Mouse (Mus musculus): ENCODE measurements around the gene Lhx3. TPM values are rescaled to one million over a fixed set of nuclear protein-coding genes. Genes with fewer than 3 reads are reported as not detected.

The Lhx3 gene
- polyA plus RNA-seq, 1 experiment from 2014 or later, result not detected

GRCm38 (mm10) chr2:26236681-26237289 lies 28.7 kb upstream of the Lhx3 start:
- ATAC-seq, result peak; percentile 72
- under 1% methylated on average over 42 of the region's 51 CpGs for WGBS
- H3K9ac ChIP-seq (ENCODE audit: low read length), result peak overlapping the region; percentile 85
- H3K27ac ChIP-seq (ENCODE audit: low read depth, low read length), result peak overlapping the region; percentile 68
- peak overlapping the region; percentile 90 for H3K4me3 ChIP-seq (ENCODE audit: low read depth, low read length)
- no peaks in the 10 kb centered on the region for H3K9me3 ChIP-seq (replicated peaks; ENCODE audit: control insufficient read depth, low read length)
- DNase-seq (ENCODE audit: low spot score), result no peak
- no peaks in the 10 kb centered on the region for H3K27me3 ChIP-seq (replicated peaks; ENCODE audit: control insufficient read depth, insufficient read depth, low read length)
- peak overlapping the region; percentile 83 for H3K4me2 ChIP-seq (ENCODE audit: low read length)
- H3K36me3 ChIP-seq (ENCODE audit: control insufficient read depth, insufficient read depth, low read length), result no peaks in the 10 kb centered on the region
- peaks cover 5% of the 10 kb centered on the region; the same call in 1 of the 2 replicates for H3K4me1 ChIP-seq (ENCODE audit: control insufficient read depth, insufficient read depth, low read length)

- H3K27me3 ChIP-seq (replicated peaks; ENCODE audit: control insufficient read depth, insufficient read depth, low read length), result no peaks in the 10 kb centered on the region
- H3K4me2 ChIP-seq (ENCODE audit: low read length), result no peak overlapping the region
- no peaks in the 10 kb centered on the region for H3K9me3 ChIP-seq (replicated peaks; ENCODE audit: control insufficient read depth, low read length)
- no peak overlapping the region for H3K4me3 ChIP-seq (ENCODE audit: low read depth, low read length)
- no peak overlapping the region for H3K27ac ChIP-seq (ENCODE audit: low read depth, low read length)
- H3K4me1 ChIP-seq (ENCODE audit: control insufficient read depth, insufficient read depth, low read length), result peaks cover 5% of the 10 kb centered on the region; the same call in 1 of the 2 replicates
- H3K36me3 ChIP-seq (ENCODE audit: control insufficient read depth, insufficient read depth, low read length), result 0 out of 2 replicates have a peak, but pooled peaks cover 2% of the 10 kb centered on the region
- 94% methylated on average over 2 of the region's 2 CpGs for WGBS
- ATAC-seq (no peak), DNase-seq (ENCODE audit: low spot score) (no peak)
- H3K9ac ChIP-seq (ENCODE audit: low read length), result no peak overlapping the region
These were observed 26.7 kb upstream of the Lhx3 start for GRCm38 (mm10) chr2:26234771-26235170.

- Histone ChIP-seq H3K4me2 (ENCODE audit: low read length) (no peak overlapping the region), H3K27me3 (replicated peaks; ENCODE audit: control insufficient read depth, insufficient read depth, low read length) (no peaks in the 10 kb centered on the region), H3K4me1 (ENCODE audit: control insufficient read depth, insufficient read depth, low read length) (peaks cover 5% of the 10 kb centered on the region; the same call in 1 of the 2 replicates), H3K9ac (ENCODE audit: low read length) (no peak overlapping the region), H3K9me3 (replicated peaks; ENCODE audit: control insufficient read depth, low read length) (no peaks in the 10 kb centered on the region), H3K4me3 (ENCODE audit: low read depth, low read length) (no peak overlapping the region), H3K27ac (ENCODE audit: low read depth, low read length) (no peak overlapping the region), H3K36me3 (ENCODE audit: control insufficient read depth, insufficient read depth, low read length) (0 out of 2 replicates have a peak, but pooled peaks cover 2% of the 10 kb centered on the region)
- 87% methylated on average over 5 of the region's 5 CpGs for WGBS
- DNase-seq (ENCODE audit: low spot score) (no peak), ATAC-seq (no peak)
These were observed 26.2 kb upstream of the Lhx3 start for GRCm38 (mm10) chr2:26234253-26234652.

GRCm38 (mm10) chr2:26231366-26231765 lies 23.3 kb upstream of the Lhx3 start:
- no peak overlapping the region for H3K9ac ChIP-seq (ENCODE audit: low read length)
- no peak overlapping the region for H3K27ac ChIP-seq (ENCODE audit: low read depth, low read length)
- 0 out of 2 replicates have a peak, but pooled peaks cover 2% of the 10 kb centered on the region for H3K36me3 ChIP-seq (ENCODE audit: control insufficient read depth, insufficient read depth, low read length)
- peaks cover 2% of the 10 kb centered on the region; the same call in 1 of the 2 replicates for H3K4me1 ChIP-seq (ENCODE audit: control insufficient read depth, insufficient read depth, low read length)
- no peaks in the 10 kb centered on the region for H3K9me3 ChIP-seq (replicated peaks; ENCODE audit: control insufficient read depth, low read length)
- H3K4me3 ChIP-seq (ENCODE audit: low read depth, low read length), result no peak overlapping the region
- ATAC-seq (no peak), DNase-seq (ENCODE audit: low spot score) (no peak)
- WGBS, result 80% methylated on average over 3 of the region's 3 CpGs
- H3K4me2 ChIP-seq (ENCODE audit: low read length), result no peak overlapping the region
- no peaks in the 10 kb centered on the region for H3K27me3 ChIP-seq (replicated peaks; ENCODE audit: control insufficient read depth, insufficient read depth, low read length)

GRCm38 (mm10) chr2:26230253-26230652 lies 22.2 kb upstream of the Lhx3 start:
- no peak overlapping the region for H3K9ac ChIP-seq (ENCODE audit: low read length)
- DNase-seq (ENCODE audit: low spot score), result no peak
- ATAC-seq, result no peak
- no peaks in the 10 kb centered on the region for H3K9me3 ChIP-seq (replicated peaks; ENCODE audit: control insufficient read depth, low read length)
- H3K4me1 ChIP-seq (ENCODE audit: control insufficient read depth, insufficient read depth, low read length), result no peaks in the 10 kb centered on the region
- H3K27ac ChIP-seq (ENCODE audit: low read depth, low read length), result no peak overlapping the region
- no peak overlapping the region for H3K4me3 ChIP-seq (ENCODE audit: low read depth, low read length)
- no peak overlapping the region for H3K4me2 ChIP-seq (ENCODE audit: low read length)
- 0 out of 2 replicates have a peak, but pooled peaks cover 4% of the 10 kb centered on the region for H3K36me3 ChIP-seq (ENCODE audit: control insufficient read depth, insufficient read depth, low read length)
- WGBS, result 68% methylated on average over 4 of the region's 4 CpGs
- H3K27me3 ChIP-seq (replicated peaks; ENCODE audit: control insufficient read depth, insufficient read depth, low read length), result no peaks in the 10 kb centered on the region

DNA sequence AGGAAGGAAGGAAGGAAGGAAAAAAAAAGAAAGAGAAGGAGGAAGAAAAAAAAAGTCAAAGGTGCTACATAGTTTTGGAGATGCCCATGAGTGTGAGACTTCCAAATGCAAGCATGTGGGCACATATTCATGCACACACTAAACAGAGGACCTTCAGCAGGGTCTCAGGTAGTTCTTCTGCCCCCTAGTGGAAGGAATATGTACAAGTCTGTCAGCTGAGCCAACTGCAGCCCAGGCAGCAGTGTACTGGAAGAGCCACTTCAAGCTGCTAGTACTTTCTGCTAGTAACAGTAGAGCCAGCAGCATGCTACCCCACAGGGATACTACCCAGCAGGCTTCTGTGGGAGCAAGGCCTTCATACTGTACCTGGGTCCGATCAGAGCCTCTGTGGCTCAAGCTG lies 19.7 kb upstream of the Lhx3 start:
- no peak overlapping the region for H3K27ac ChIP-seq (ENCODE audit: low read depth, low read length)
- WGBS, result 80% methylated on average over 1 of the region's 1 CpGs
- peak; percentile 92 for DNase-seq (ENCODE audit: low spot score)
- no peaks in the 10 kb centered on the region for H3K27me3 ChIP-seq (replicated peaks; ENCODE audit: control insufficient read depth, insufficient read depth, low read length)
- peak; percentile 83 for ATAC-seq
- no peak overlapping the region for H3K4me2 ChIP-seq (ENCODE audit: low read length)
- no peak overlapping the region for H3K4me3 ChIP-seq (ENCODE audit: low read depth, low read length)
- no peak overlapping the region for H3K9ac ChIP-seq (ENCODE audit: low read length)
- peaks cover 27% of the 10 kb centered on the region for H3K36me3 ChIP-seq (ENCODE audit: control insufficient read depth, insufficient read depth, low read length)
- H3K4me1 ChIP-seq (ENCODE audit: control insufficient read depth, insufficient read depth, low read length), result no peaks in the 10 kb centered on the region
- no peaks in the 10 kb centered on the region for H3K9me3 ChIP-seq (replicated peaks; ENCODE audit: control insufficient read depth, low read length)

DNA sequence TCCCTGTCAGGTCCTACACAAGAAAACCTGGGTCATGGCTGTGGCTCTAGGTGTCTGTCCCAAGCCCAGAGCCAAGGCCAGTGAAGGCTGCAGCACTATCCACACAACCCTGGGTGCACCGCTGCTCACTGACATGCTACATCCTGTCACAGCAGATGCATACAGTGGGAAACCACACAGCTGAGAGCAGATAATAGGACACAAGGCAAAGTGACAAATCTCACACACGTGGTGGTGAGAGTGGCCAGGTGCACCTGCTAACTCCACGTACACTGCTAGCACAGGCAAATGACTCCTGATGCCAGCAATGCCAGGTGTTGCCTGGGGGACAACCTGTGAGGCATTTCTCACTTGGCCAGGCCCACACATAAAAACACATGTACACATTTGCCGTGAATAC lies 17.2 kb upstream of the Lhx3 start:
- no peak for DNase-seq (ENCODE audit: low spot score)
- H3K27me3 ChIP-seq (replicated peaks; ENCODE audit: control insufficient read depth, insufficient read depth, low read length), result no peaks in the 10 kb centered on the region
- 75% methylated on average over 4 of the region's 4 CpGs for WGBS
- H3K4me2 ChIP-seq (ENCODE audit: low read length), result no peak overlapping the region
- H3K9me3 ChIP-seq (replicated peaks; ENCODE audit: control insufficient read depth, low read length), result no peaks in the 10 kb centered on the region
- no peak overlapping the region for H3K4me3 ChIP-seq (ENCODE audit: low read depth, low read length)
- H3K27ac ChIP-seq (ENCODE audit: low read depth, low read length), result no peak overlapping the region
- peaks cover 49% of the 10 kb centered on the region for H3K36me3 ChIP-seq (ENCODE audit: control insufficient read depth, insufficient read depth, low read length)
- no peak for ATAC-seq
- no peaks in the 10 kb centered on the region for H3K4me1 ChIP-seq (ENCODE audit: control insufficient read depth, insufficient read depth, low read length)
- H3K9ac ChIP-seq (ENCODE audit: low read length), result no peak overlapping the region

DNA sequence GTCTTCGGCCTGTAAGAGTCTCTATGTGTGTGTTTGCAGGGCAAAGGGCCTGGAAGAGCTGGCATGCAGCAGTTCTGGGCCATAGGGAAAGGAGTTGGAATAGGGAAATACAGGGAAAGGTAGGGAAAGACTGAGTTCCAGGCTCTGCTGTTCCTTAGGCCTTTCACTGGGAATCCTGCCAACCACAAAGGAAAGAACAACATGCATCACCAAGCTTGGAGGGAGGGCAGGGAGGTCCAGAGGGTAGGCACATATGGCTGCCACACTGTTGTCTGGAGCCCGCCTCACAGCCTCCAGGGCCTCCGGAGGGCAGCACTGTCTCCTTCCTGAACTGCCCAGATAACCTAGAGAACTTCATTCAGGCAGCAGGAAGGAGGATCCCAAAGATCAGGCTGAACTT lies 15.9 kb upstream of the Lhx3 start:
- Histone ChIP-seq H3K27me3 (replicated peaks; ENCODE audit: control insufficient read depth, insufficient read depth, low read length) (no peaks in the 10 kb centered on the region), H3K4me2 (ENCODE audit: low read length) (no peak overlapping the region), H3K27ac (ENCODE audit: low read depth, low read length) (no peak overlapping the region), H3K9me3 (replicated peaks; ENCODE audit: control insufficient read depth, low read length) (no peaks in the 10 kb centered on the region), H3K36me3 (ENCODE audit: control insufficient read depth, insufficient read depth, low read length) (peaks cover 62% of the 10 kb centered on the region), H3K4me1 (ENCODE audit: control insufficient read depth, insufficient read depth, low read length) (no peaks in the 10 kb centered on the region), H3K4me3 (ENCODE audit: low read depth, low read length) (no peak overlapping the region), H3K9ac (ENCODE audit: low read length) (no peak overlapping the region)
- WGBS, result 86% methylated on average over 3 of the region's 3 CpGs
- ATAC-seq, result no peak
- no peak for DNase-seq (ENCODE audit: low spot score)

- H3K9me3 ChIP-seq (replicated peaks; ENCODE audit: control insufficient read depth, low read length), result no peaks in the 10 kb centered on the region
- H3K27me3 ChIP-seq (replicated peaks; ENCODE audit: control insufficient read depth, insufficient read depth, low read length), result no peaks in the 10 kb centered on the region
- peaks cover 77% of the 10 kb centered on the region for H3K36me3 ChIP-seq (ENCODE audit: control insufficient read depth, insufficient read depth, low read length)
- no peak overlapping the region for H3K4me2 ChIP-seq (ENCODE audit: low read length)
- 8% methylated on average over 3 of the region's 3 CpGs for WGBS
- H3K9ac ChIP-seq (ENCODE audit: low read length), result no peak overlapping the region
- no peak overlapping the region for H3K4me3 ChIP-seq (ENCODE audit: low read depth, low read length)
- ATAC-seq (peak; percentile 81), DNase-seq (ENCODE audit: low spot score) (peak; percentile 85)
- 0 out of 2 replicates have a peak overlapping the region, but pooled peaks have one; percentile 14 for H3K27ac ChIP-seq (ENCODE audit: low read depth, low read length)
- H3K4me1 ChIP-seq (ENCODE audit: control insufficient read depth, insufficient read depth, low read length), result peaks cover 10% of the 10 kb centered on the region
These were observed 6.4 kb upstream of the Lhx3 start for GRCm38 (mm10) chr2:26214526-26214925.

Measured in forebrain, embryonic 14.5 days (tissue).